Mouse (Mus musculus): ENCODE measurements at regions not wholly inside any gene's neighbourhood (a gene's known extent, or its start where the extent isn't known, plus 50 kb on each side); places are given as distances from the start of the nearest gene placed in this dataset.
A peak's percentile ranks its signal among the peaks of the same experiment; 100 is the strongest.

DNA sequence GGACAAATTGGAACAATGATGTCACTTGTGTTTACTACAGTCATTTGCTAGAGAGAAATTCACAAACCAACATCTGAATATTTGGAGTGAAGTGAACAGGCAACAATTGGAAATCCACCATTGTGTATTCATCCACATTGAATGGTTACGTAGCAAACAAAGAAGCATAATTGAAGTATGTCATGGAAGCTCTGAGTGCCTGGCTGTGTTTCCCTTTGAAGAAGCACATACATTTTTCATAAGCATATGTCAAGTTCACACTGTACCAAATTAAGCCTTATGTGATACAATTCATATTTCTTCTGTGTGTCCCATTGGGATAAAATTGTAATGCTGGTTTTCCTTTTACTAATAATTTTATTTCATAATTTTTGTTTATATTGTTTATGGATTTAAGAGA, 459.0 kb downstream of the Epha3 start:
- H3K4me2 ChIP-seq (replicated peaks): no peak overlapping the region
- H3K36me3 ChIP-seq: no peaks in the 10 kb centered on the region
- no peaks in the 10 kb centered on the region for H3K4me1 ChIP-seq
- H3K27me3 ChIP-seq: no peaks in the 10 kb centered on the region
- peak; percentile 64; the same call in 1 of the 2 replicates for ATAC-seq (replicated peaks)
- no peaks in the 10 kb centered on the region for H3K9me3 ChIP-seq
- WGBS: 51% methylated on average over 1 of the region's 1 CpGs
- H3K4me3 ChIP-seq: no peak overlapping the region
- H3K9ac ChIP-seq (replicated peaks): no peak overlapping the region
- no peak overlapping the region for H3K27ac ChIP-seq (replicated peaks)

- Histone ChIP-seq H3K27ac (replicated peaks) (no peak overlapping the region), H3K9me3 (no peaks in the 10 kb centered on the region), H3K9ac (replicated peaks) (no peak overlapping the region), H3K4me1 (no peaks in the 10 kb centered on the region), H3K27me3 (no peaks in the 10 kb centered on the region), H3K4me2 (replicated peaks) (no peak overlapping the region), H3K4me3 (no peak overlapping the region), H3K36me3 (no peaks in the 10 kb centered on the region)
- ATAC-seq (replicated peaks): no peak
- WGBS: 76% methylated on average over 1 of the region's 1 CpGs
These were observed 451.3 kb downstream of the Epha3 start for GRCm38 (mm10) chr16:63412656-63413055.

- H3K36me3 ChIP-seq: no peaks in the 10 kb centered on the region
- H3K4me1 ChIP-seq: no peaks in the 10 kb centered on the region
- H3K9me3 ChIP-seq: no peaks in the 10 kb centered on the region
- no peak for ATAC-seq (replicated peaks)
- no peaks in the 10 kb centered on the region for H3K27me3 ChIP-seq
- no peak overlapping the region for H3K4me3 ChIP-seq
- no peak overlapping the region for H3K4me2 ChIP-seq (replicated peaks)
- 81% methylated on average over 4 of the region's 4 CpGs for WGBS
- no peak overlapping the region for H3K9ac ChIP-seq (replicated peaks)
- H3K27ac ChIP-seq (replicated peaks): no peak overlapping the region
These were observed 411.7 kb downstream of the Epha3 start for GRCm38 (mm10) chr16:63452301-63452700.

- ATAC-seq (replicated peaks): 0 out of 2 replicates have a peak, but pooled peaks have one; percentile 38
These were observed 397.4 kb downstream of the Epha3 start for GRCm38 (mm10) chr16:63466615-63467014.

GRCm38 (mm10) chr16:63468851-63469250, 395.1 kb downstream of the Epha3 start:
- ATAC-seq (replicated peaks): no peak
- 82% methylated on average over 1 of the region's 1 CpGs for WGBS
- Histone ChIP-seq H3K4me3 (no peak overlapping the region), H3K27me3 (no peaks in the 10 kb centered on the region), H3K36me3 (no peaks in the 10 kb centered on the region), H3K9ac (replicated peaks) (no peak overlapping the region), H3K4me2 (replicated peaks) (no peak overlapping the region), H3K27ac (replicated peaks) (no peak overlapping the region), H3K4me1 (no peaks in the 10 kb centered on the region), H3K9me3 (no peaks in the 10 kb centered on the region)

More at GRCm38 (mm10) chr16:63466615-63467014, 397.4 kb downstream of the Epha3 start:
- no peaks in the 10 kb centered on the region for H3K9me3 ChIP-seq
- H3K4me3 ChIP-seq: no peak overlapping the region
- H3K36me3 ChIP-seq: no peaks in the 10 kb centered on the region
- H3K9ac ChIP-seq (replicated peaks): no peak overlapping the region
- H3K27me3 ChIP-seq: no peaks in the 10 kb centered on the region
- 51% methylated on average over 4 of the region's 4 CpGs for WGBS
- no peak overlapping the region for H3K4me2 ChIP-seq (replicated peaks)
- no peak overlapping the region for H3K27ac ChIP-seq (replicated peaks)
- no peaks in the 10 kb centered on the region for H3K4me1 ChIP-seq
